Mouse (Mus musculus): Measurements from ENCODE around the gene Sparc.

DNA sequence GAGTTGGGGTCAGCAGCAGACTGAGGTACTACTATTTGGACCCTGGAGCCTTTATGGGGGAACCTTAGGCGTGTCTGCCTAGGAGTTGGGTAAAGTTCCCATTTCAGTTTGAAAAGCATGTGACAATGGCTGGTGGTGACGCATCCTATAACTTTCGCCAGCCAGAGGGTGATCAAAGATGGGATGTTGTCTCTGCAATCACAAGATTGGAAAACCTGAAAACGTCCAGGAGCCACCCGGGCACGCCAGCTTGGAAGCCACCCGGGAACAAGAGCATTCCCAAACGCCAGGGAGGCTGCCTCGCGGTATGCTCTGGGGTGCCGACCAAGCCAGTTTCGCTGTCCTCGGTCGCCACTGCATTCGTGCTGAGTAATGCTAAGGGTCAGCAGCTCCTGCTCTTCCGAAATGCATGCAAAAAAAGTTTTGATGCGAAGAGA lies 45.6 kb upstream of the Sparc start:
- no peak for TF ChIP-seq CTCF (IDR thresholded peaks at IDR 0.05; ENCODE audit: low read depth)
- TF ChIP-seq EP300 (IDR thresholded peaks at IDR 0.05; ENCODE audit: low read depth): no peak

Measured in liver, postnatal 0 days (tissue).